In the genomic region with DNA sequence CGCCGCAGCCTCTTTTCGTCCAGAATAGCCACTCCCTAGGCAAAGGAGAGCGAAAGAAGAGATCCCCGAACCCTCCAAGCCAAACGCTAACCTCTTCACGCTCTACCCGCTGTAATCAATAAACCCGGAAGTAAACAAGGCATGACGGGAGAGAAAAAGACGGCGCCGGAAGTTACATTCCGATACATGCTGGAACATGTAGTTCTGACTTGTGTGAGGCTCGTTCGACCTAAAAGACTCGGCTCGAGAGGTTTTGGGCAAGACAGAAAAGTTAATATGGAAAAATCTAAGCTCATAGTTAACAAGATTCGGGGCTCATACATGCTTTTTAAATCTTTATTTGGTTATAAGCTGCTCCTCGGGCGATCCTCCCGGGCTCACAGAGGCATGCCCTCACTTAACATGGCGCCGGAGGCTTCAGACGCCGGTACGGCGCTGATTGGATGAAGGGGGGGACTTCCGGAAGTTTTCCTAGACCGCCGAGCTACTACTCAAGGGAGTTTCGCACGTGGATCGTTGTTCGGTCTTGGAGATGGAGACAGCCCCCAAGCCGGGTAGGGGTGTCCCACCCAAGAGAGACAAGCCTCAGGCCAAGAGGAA, we compare ENCODE assay signal across 8 mouse cellular contexts. TPM values are rescaled to one million over a fixed set of nuclear protein-coding genes. Genes with fewer than 3 reads are reported as not detected.
DNase-seq lines count a peak whose midpoint lies in the region; ATAC-seq and TF ChIP-seq lines count a peak whose summit lies in the region.

Gene Pfdn6, minus strand, starts transcription at position 138 of the 600 bp plus-strand sequence.
Gene Wdr46, plus strand, starts transcription at position 455 of the 600 bp plus-strand sequence.

- H3K4me2 ChIP-seq in forebrain, embryonic 11.5 days (ENCODE audit: low read depth, low read length, severe bottlenecking): peak within 1 kb of the TSS; percentile 92
- peak within 1 kb of the TSS; percentile 77 for H3K4me2 ChIP-seq in heart, embryonic 16.5 days (ENCODE audit: low read depth, low read length)
- peak within 1 kb of the TSS; percentile 84 for H3K4me2 ChIP-seq in liver, embryonic 13.5 days
- peak within 1 kb of the TSS; percentile 94 for H3K4me2 ChIP-seq in stomach, embryonic 15.5 days

- TF ChIP-seq CTCF in E14TG2a.4 (conservative IDR thresholded peaks at IDR 0.05; ENCODE audit: low read length): no peak

- peak; percentile 89 for DNase-seq in c-Kit-positive CD71-positive TER-119-positive erythroid progenitor cells, embryonic 14.5 days (ENCODE audit: low spot score)
- DNase-seq in forebrain, embryonic 11.5 days (ENCODE audit: low spot score): peak; percentile 90
- peak; percentile 91 for DNase-seq in kidney, postnatal 25 days
- DNase-seq in liver, embryonic 13.5 days: peak; percentile 85
- peak; percentile 84 for DNase-seq in neural tube, embryonic 10.5 days (ENCODE audit: extremely low spot score, low spot score)

- peaks cover 66% of the 10 kb centered on the region for H3K4me1 ChIP-seq in E14TG2a.4 (replicated peaks; ENCODE audit: low read depth, low read length)
- peaks cover 8% of the 10 kb centered on the region for H3K4me1 ChIP-seq in forebrain, embryonic 11.5 days (replicated peaks; ENCODE audit: control insufficient read depth, insufficient read depth, low read length)
- H3K4me1 ChIP-seq in heart, embryonic 16.5 days (ENCODE audit: control insufficient read depth, insufficient read depth, low read length): peaks cover 15% of the 10 kb centered on the region
- peaks cover 36% of the 10 kb centered on the region for H3K4me1 ChIP-seq in liver, embryonic 13.5 days (replicated peaks)
- H3K4me1 ChIP-seq in stomach, embryonic 15.5 days: peaks cover 24% of the 10 kb centered on the region

- under 1% methylated on average over 36 of the region's 36 CpGs for WGBS in forebrain, embryonic 11.5 days
- WGBS in heart, embryonic 16.5 days: under 1% methylated on average over 36 of the region's 36 CpGs
- WGBS in liver, embryonic 13.5 days (ENCODE audit: insufficient replicate concordance): under 1% methylated on average over 36 of the region's 36 CpGs
- under 1% methylated on average over 36 of the region's 36 CpGs for WGBS in stomach, embryonic 15.5 days

- peak within 1 kb of the TSS; percentile 73 for H3K9ac ChIP-seq in forebrain, embryonic 11.5 days (ENCODE audit: low read length)
- H3K9ac ChIP-seq in heart, embryonic 16.5 days (ENCODE audit: low read length): peak within 1 kb of the TSS; percentile 89
- H3K9ac ChIP-seq in liver, embryonic 13.5 days: peak within 1 kb of the TSS; percentile 86
- H3K9ac ChIP-seq in stomach, embryonic 15.5 days: peak within 1 kb of the TSS; percentile 82

- peak within 1 kb of the TSS; percentile 99 for H3K4me3 ChIP-seq in E14TG2a.4 (replicated peaks; ENCODE audit: low read length)
- H3K4me3 ChIP-seq in forebrain, embryonic 11.5 days (ENCODE audit: low read depth, low read length): peak within 1 kb of the TSS; percentile 85
- peak within 1 kb of the TSS; percentile 87 for H3K4me3 ChIP-seq in heart, embryonic 16.5 days (ENCODE audit: low read length)
- H3K4me3 ChIP-seq in liver, embryonic 13.5 days (replicated peaks): peak within 1 kb of the TSS; percentile 79
- peak within 1 kb of the TSS; percentile 89 for H3K4me3 ChIP-seq in stomach, embryonic 15.5 days (replicated peaks)

- peak; percentile 89 for ATAC-seq in forebrain, embryonic 11.5 days (replicated peaks; ENCODE audit: low FRiP score)
- peak; percentile 88 for ATAC-seq in heart, embryonic 16.5 days (replicated peaks; ENCODE audit: extremely low read depth, insufficient read depth, low FRiP score)
- ATAC-seq in liver, embryonic 13.5 days (ENCODE audit: low read depth): peak; percentile 87
- ATAC-seq in stomach, embryonic 15.5 days (ENCODE audit: insufficient read depth, low FRiP score, low read depth): peak; percentile 90

- H3K9me3 ChIP-seq in E14TG2a.4 (ENCODE audit: low read length): no peaks in the 10 kb centered on the region
- H3K9me3 ChIP-seq in forebrain, embryonic 11.5 days (ENCODE audit: control insufficient read depth, low read length): no peaks in the 10 kb centered on the region
- H3K9me3 ChIP-seq in heart, embryonic 16.5 days (replicated peaks; ENCODE audit: control insufficient read depth, low read length): no peaks in the 10 kb centered on the region
- no peaks in the 10 kb centered on the region for H3K9me3 ChIP-seq in liver, embryonic 13.5 days (replicated peaks)
- H3K9me3 ChIP-seq in stomach, embryonic 15.5 days: no peaks in the 10 kb centered on the region

- H3K27ac ChIP-seq in forebrain, embryonic 11.5 days (ENCODE audit: low read depth, low read length): 0 out of 2 replicates have a peak within 1 kb of the TSS, but pooled peaks have one; percentile 50
- H3K27ac ChIP-seq in heart, embryonic 16.5 days (ENCODE audit: low read length): 0 out of 2 replicates have a peak within 1 kb of the TSS, but pooled peaks have one; percentile 44
- H3K27ac ChIP-seq in liver, embryonic 13.5 days: peak within 1 kb of the TSS; percentile 70
- H3K27ac ChIP-seq in stomach, embryonic 15.5 days: peak within 1 kb of the TSS; percentile 78

- H3K27me3 ChIP-seq in E14TG2a.4 (ENCODE audit: insufficient read depth, low read length): no peaks in the 10 kb centered on the region
- H3K27me3 ChIP-seq in forebrain, embryonic 11.5 days (ENCODE audit: control insufficient read depth, insufficient read depth, low read length): no peaks in the 10 kb centered on the region
- H3K27me3 ChIP-seq in heart, embryonic 16.5 days (ENCODE audit: control insufficient read depth, insufficient read depth, low read length): no peaks in the 10 kb centered on the region
- no peaks in the 10 kb centered on the region for H3K27me3 ChIP-seq in liver, embryonic 13.5 days
- no peaks in the 10 kb centered on the region for H3K27me3 ChIP-seq in stomach, embryonic 15.5 days (replicated peaks)

- H3K36me3 ChIP-seq in E14TG2a.4 (ENCODE audit: insufficient read depth, low read length): peaks cover 78% of the 10 kb centered on the region
- peaks cover 6% of the 10 kb centered on the region; the same call in 1 of the 2 replicates for H3K36me3 ChIP-seq in forebrain, embryonic 11.5 days (ENCODE audit: control insufficient read depth, insufficient read depth, low read length)
- peaks cover 26% of the 10 kb centered on the region for H3K36me3 ChIP-seq in heart, embryonic 16.5 days (ENCODE audit: control insufficient read depth, insufficient read depth)
- H3K36me3 ChIP-seq in liver, embryonic 13.5 days: peaks cover 66% of the 10 kb centered on the region
- H3K36me3 ChIP-seq in stomach, embryonic 15.5 days: peaks cover 31% of the 10 kb centered on the region

RNA-seq across cellular contexts. Expression of gene Pfdn6, which starts in this region (rescaled TPM):
- 202 and 214 TPM in 2 replicates for polyA plus RNA-seq in forebrain, embryonic 11.5 days (2014; fragmentation: Nextera tagmentation; extraction: Ambion mirVana)
- 125 and 133 TPM in 2 replicates for polyA plus RNA-seq in heart, embryonic 16.5 days (2015; fragmentation: Nextera tagmentation; extraction: Ambion mirVana)
- 153 and 157 TPM in 2 replicates for polyA plus RNA-seq in liver, embryonic 13.5 days (2015; fragmentation: Nextera tagmentation; extraction: Ambion mirVana)
- polyA plus RNA-seq in stomach, embryonic 15.5 days (2015; fragmentation: Nextera tagmentation; extraction: Ambion mirVana): 155 and 159 TPM in 2 replicates

RNA-seq across cellular contexts. Expression of gene Wdr46, which starts in this region (rescaled TPM):
- 42.6 and 47.2 TPM in 2 replicates for polyA plus RNA-seq in forebrain, embryonic 11.5 days (2014; fragmentation: Nextera tagmentation; extraction: Ambion mirVana)
- 19.3 and 20.5 TPM in 2 replicates for polyA plus RNA-seq in heart, embryonic 16.5 days (2015; fragmentation: Nextera tagmentation; extraction: Ambion mirVana)
- 30.1 and 34.9 TPM in 2 replicates for polyA plus RNA-seq in liver, embryonic 13.5 days (2015; fragmentation: Nextera tagmentation; extraction: Ambion mirVana)
- 36.1 and 40.6 TPM in 2 replicates for polyA plus RNA-seq in stomach, embryonic 15.5 days (2015; fragmentation: Nextera tagmentation; extraction: Ambion mirVana)

Comparison
In these comparisons a context has a peak if more than half of its experiments do, and no peak if none do; other contexts are left out.
1. Peak in every context shown above with its lines: DNase-seq, ATAC-seq, H3K4me3 ChIP-seq and H3K27ac ChIP-seq.